Mouse (Mus musculus) cerebellum, adult 2 months (tissue): ENCODE measurements around the gene Srxn1. TPM values are rescaled to one million over a fixed set of nuclear protein-coding genes. Genes with fewer than 3 reads are reported as not detected.

Experiments used
- DNase-seq, 2 experiments: peaks; one replicate each; pipeline ENCODE4 v3.0.0; 2021
- H3K27ac ChIP-seq: fragments of 200-500 bp; 2 replicates; pipeline ENCODE4 v1.5.1; 2012; ENCODE audit warnings: low read length, control low read depth, inconsistent platforms; ENCODE audit not compliant: insufficient read depth
- H3K27me3 ChIP-seq: fragments of 200-500 bp; 2 replicates; pipeline ENCODE4 v1.6.1; 2012; ENCODE audit warnings: inconsistent platforms, mild to moderate bottlenecking, low read length, moderate library complexity; ENCODE audit not compliant: control insufficient read depth, insufficient read depth
- H3K4me1 ChIP-seq: fragments of 200-500 bp; 2 replicates; pipeline ENCODE4 v1.6.1; 2011; ENCODE audit warnings: low read length; ENCODE audit not compliant: control insufficient read depth, insufficient read depth
- H3K4me3 ChIP-seq: fragments of 200-500 bp; replicated peaks from 2 replicates; pipeline ENCODE3; 2011; ENCODE audit warnings: mild to moderate bottlenecking, low read depth, low read length, control low read depth; ENCODE audit not compliant: insufficient read depth
- CTCF ChIP-seq: fragments of 200-500 bp; IDR thresholded peaks from 2 replicates; pipeline ENCODE4 v1.5.1; 2011; ENCODE audit warnings: low read depth, mild to moderate bottlenecking, control low read depth, low read length, moderate library complexity, borderline replicate concordance; ENCODE audit not compliant: insufficient read depth
- POLR2A ChIP-seq: fragments of 200-500 bp; IDR thresholded peaks from 2 replicates; pipeline ENCODE4 v1.6.1; 2011; ENCODE audit warnings: low read length, control low read depth, borderline replicate concordance; ENCODE audit not compliant: insufficient read depth
- WGBS: fragments of 180-500 bp; shearing (Covaris S2); methylation state at CpG from one replicate; pipeline ENCODE4 v1.1.7; 2018; 5-methylcytosine and 5-hydroxymethylcytosine counted together
- polyA plus RNA-seq: library from polyadenylated mRNA; depleted of rRNA; stranded (reverse); fragments of >200 nt; gene quantifications from 2 replicates; pipeline ENCODE4 v1.2.3, GENCODE M21; 2012

The Srxn1 gene
- polyA plus RNA-seq, 1 experiment: 138 TPM

- DNase-seq: no peak
- TF ChIP-seq POLR2A: no peak
- TF ChIP-seq CTCF: no peak
- WGBS: 49% methylated on average over 6 of the region's 6 CpGs
- no peak overlapping the region for H3K4me3 ChIP-seq
- peaks cover 4% of the 10 kb centered on the region; the same call in 1 of the 2 replicates for H3K4me1 ChIP-seq
- no peak overlapping the region for H3K27ac ChIP-seq
- no peaks in the 10 kb centered on the region for H3K27me3 ChIP-seq
Observed at GRCm38 (mm10) chr2:152084298-152084697, 21.0 kb upstream of the Srxn1 start.

GRCm38 (mm10) chr2:152085414-152085813, 19.9 kb upstream of the Srxn1 start:
- Histone ChIP-seq H3K27ac (no peak overlapping the region), H3K4me3 (no peak overlapping the region), H3K4me1 (peaks cover 2% of the 10 kb centered on the region; the same call in 1 of the 2 replicates), H3K27me3 (no peaks in the 10 kb centered on the region)
- 87% methylated on average over 6 of the region's 6 CpGs for WGBS
- no peak for DNase-seq
- no peak for TF ChIP-seq POLR2A
- TF ChIP-seq CTCF: no peak

GRCm38 (mm10) chr2:152086451-152086850, 18.9 kb upstream of the Srxn1 start:
- H3K4me3 ChIP-seq: no peak overlapping the region
- H3K27ac ChIP-seq: no peak overlapping the region
- no peaks in the 10 kb centered on the region for H3K27me3 ChIP-seq
- no peak for DNase-seq
- TF ChIP-seq POLR2A (no peak), CTCF (no peak)
- 80% methylated on average over 6 of the region's 6 CpGs for WGBS
- H3K4me1 ChIP-seq: no peaks in the 10 kb centered on the region

- Histone ChIP-seq H3K27me3 (no peaks in the 10 kb centered on the region), H3K27ac (no peak overlapping the region), H3K4me1 (no peaks in the 10 kb centered on the region), H3K4me3 (no peak overlapping the region)
- TF ChIP-seq CTCF: no peak
- no peak for TF ChIP-seq POLR2A
- no peak for DNase-seq
- 26% methylated on average over 5 of the region's 5 CpGs for WGBS
Observed at GRCm38 (mm10) chr2:152087111-152087510, 18.2 kb upstream of the Srxn1 start.

GRCm38 (mm10) chr2:152089078-152089477, 16.2 kb upstream of the Srxn1 start:
- Histone ChIP-seq H3K27ac (no peak overlapping the region), H3K27me3 (no peaks in the 10 kb centered on the region), H3K4me3 (no peak overlapping the region), H3K4me1 (no peaks in the 10 kb centered on the region)
- peak; percentile 82 for TF ChIP-seq CTCF
- no peak for TF ChIP-seq POLR2A
- peak; percentile 59 to 74 for DNase-seq
- 7% methylated on average over 4 of the region's 4 CpGs for WGBS

GRCm38 (mm10) chr2:152089581-152089980, 15.7 kb upstream of the Srxn1 start:
- DNase-seq: no peak
- Histone ChIP-seq H3K27ac (no peak overlapping the region), H3K27me3 (no peaks in the 10 kb centered on the region), H3K4me1 (no peaks in the 10 kb centered on the region), H3K4me3 (no peak overlapping the region)
- WGBS: 67% methylated on average over 5 of the region's 5 CpGs
- TF ChIP-seq CTCF: no peak
- no peak for TF ChIP-seq POLR2A

- 58% methylated on average over 5 of the region's 5 CpGs for WGBS
- TF ChIP-seq CTCF (no peak), POLR2A (no peak)
- Histone ChIP-seq H3K27ac (no peak overlapping the region), H3K27me3 (no peaks in the 10 kb centered on the region), H3K4me3 (no peak overlapping the region), H3K4me1 (no peaks in the 10 kb centered on the region)
- DNase-seq: no peak
Observed at GRCm38 (mm10) chr2:152090486-152090885, 14.8 kb upstream of the Srxn1 start.

- no peaks in the 10 kb centered on the region for H3K27me3 ChIP-seq
- 49% methylated on average over 12 of the region's 12 CpGs for WGBS
- no peak for TF ChIP-seq CTCF
- no peak for TF ChIP-seq POLR2A
- no peaks in the 10 kb centered on the region for H3K4me1 ChIP-seq
- H3K4me3 ChIP-seq: no peak overlapping the region
- H3K27ac ChIP-seq: no peak overlapping the region
- no peak for DNase-seq
Observed at GRCm38 (mm10) chr2:152091342-152092056, 13.8 kb upstream of the Srxn1 start.

GRCm38 (mm10) chr2:152092927-152093326, 12.4 kb upstream of the Srxn1 start:
- no peak for DNase-seq
- 12% methylated on average over 45 of the region's 45 CpGs for WGBS
- H3K27ac ChIP-seq: no peak overlapping the region
- H3K4me1 ChIP-seq: no peaks in the 10 kb centered on the region
- H3K27me3 ChIP-seq: no peaks in the 10 kb centered on the region
- TF ChIP-seq CTCF: no peak
- TF ChIP-seq POLR2A: no peak
- no peak overlapping the region for H3K4me3 ChIP-seq
